Mouse (Mus musculus) telencephalon, adult 2 months (tissue): ENCODE measurements around the gene Pdhb.
"Not testable (repeated sequence)": the region's sequence is repeated elsewhere in the genome, so short reads cannot be mapped to it uniquely, and the experiment has no call there.

Experiments used
- DNase-seq: peaks from one replicate; pipeline ENCODE4 v3.0.0-alpha.2; 2011; ENCODE audit warnings: low read depth, low spot score

The Pdhb gene

GRCm38 (mm10) chr14:8190556-8190955 is 17.7 kb upstream of the Pdhb start:
- no peak for DNase-seq

- peak; percentile 96 for DNase-seq
These were observed 13.6 kb upstream of the Pdhb start for GRCm38 (mm10) chr14:8186278-8187045.

GRCm38 (mm10) chr14:8183330-8183729 is 10.5 kb upstream of the Pdhb start:
- DNase-seq: no peak

- no peak for DNase-seq
These were observed 7.7 kb upstream of the Pdhb start for GRCm38 (mm10) chr14:8180371-8181035.

- DNase-seq: no peak
These were observed 3.4 kb upstream of the Pdhb start for GRCm38 (mm10) chr14:8176251-8176650.

GRCm38 (mm10) chr14:8174634-8175033 is 1.8 kb upstream of the Pdhb start:
- DNase-seq: no peak

GRCm38 (mm10) chr14:8173542-8174250 is 871 bp upstream of the Pdhb start:
- DNase-seq: not testable (repeated sequence)

- DNase-seq: no peak
These were observed 8.4 kb downstream of the Pdhb start for GRCm38 (mm10) chr14:8164463-8164862.

GRCm38 (mm10) chr14:8161777-8162176 is 11.0 kb downstream of the Pdhb start:
- no peak for DNase-seq

- no peak for DNase-seq
These were observed 13.7 kb downstream of the Pdhb start for GRCm38 (mm10) chr14:8159141-8159540.

GRCm38 (mm10) chr14:8158721-8159120 is 14.1 kb downstream of the Pdhb start:
- no peak for DNase-seq

- DNase-seq: no peak
These were observed 15.9 kb downstream of the Pdhb start for GRCm38 (mm10) chr14:8156947-8157346.

GRCm38 (mm10) chr14:8154072-8154471 is 18.8 kb downstream of the Pdhb start:
- DNase-seq: no peak

GRCm38 (mm10) chr14:8151757-8152156 is 21.1 kb downstream of the Pdhb start:
- no peak for DNase-seq

- DNase-seq: peak; percentile 58
These were observed 24.0 kb downstream of the Pdhb start for GRCm38 (mm10) chr14:8148842-8149241.

- DNase-seq: no peak
These were observed 26.1 kb downstream of the Pdhb start for GRCm38 (mm10) chr14:8146611-8147223.

- no peak for DNase-seq
These were observed 26.9 kb downstream of the Pdhb start for GRCm38 (mm10) chr14:8145594-8146558.

- no peak for DNase-seq
These were observed 31.7 kb downstream of the Pdhb start for GRCm38 (mm10) chr14:8141131-8141530.

- DNase-seq: no peak
These were observed 32.8 kb downstream of the Pdhb start for GRCm38 (mm10) chr14:8139724-8140710.

GRCm38 (mm10) chr14:8135130-8135529 is 37.7 kb downstream of the Pdhb start:
- DNase-seq: peak; percentile 89
